Mouse (Mus musculus) kidney, embryonic 16.5 days (tissue): Measurements from ENCODE around the gene Slc1a3. TPM values are rescaled to one million over a fixed set of nuclear protein-coding genes. Genes with fewer than 3 reads are reported as not detected.

ENCODE experiments used
- ATAC-seq: fragments of 200-750 bp; cut with Nextera tagmentation; 2 replicates; pipeline ENCODE4 v1.8.0; 2017; ENCODE audit warnings: moderate TSS enrichment; ENCODE audit not compliant: low FRiP score, low TSS enrichment
- H3K27ac ChIP-seq: fragments of 300-500 bp; sonication (generic); 2 replicates; pipeline ENCODE4 v1.5.1; 2014; ENCODE audit warnings: low read length
- H3K27me3 ChIP-seq: fragments of 300-500 bp; sonication (generic); 2 replicates; pipeline ENCODE4 v1.6.1; 2014; ENCODE audit warnings: low read length, control low read depth, mixed read lengths; ENCODE audit not compliant: insufficient read depth
- H3K36me3 ChIP-seq: fragments of 300-500 bp; sonication (generic); 2 replicates; pipeline ENCODE4 v1.6.1; 2014; ENCODE audit warnings: low read length, control low read depth, mixed read lengths; ENCODE audit not compliant: insufficient read depth
- H3K4me1 ChIP-seq: fragments of 300-500 bp; sonication (generic); 2 replicates; pipeline ENCODE4 v1.6.1; 2014; ENCODE audit warnings: low read length, control low read depth, mixed read lengths; ENCODE audit not compliant: insufficient read depth
- H3K4me2 ChIP-seq: fragments of 300-500 bp; sonication (generic); replicated peaks from 2 replicates; pipeline ENCODE4 v1.6.1; 2014; ENCODE audit warnings: low read depth, low read length
- H3K4me3 ChIP-seq: fragments of 300-500 bp; sonication (generic); 2 replicates; pipeline ENCODE4 v1.5.1; 2014; ENCODE audit warnings: mild to moderate bottlenecking, low read length
- H3K9ac ChIP-seq: fragments of 300-500 bp; sonication (generic); replicated peaks from 2 replicates; pipeline ENCODE4 v1.6.1; 2014; ENCODE audit warnings: low read length
- H3K9me3 ChIP-seq: fragments of 300-500 bp; sonication (generic); 2 replicates; pipeline ENCODE4 v1.6.1; 2016; ENCODE audit warnings: low read length, control low read depth
- WGBS: fragments of 180-500 bp; shearing (Covaris S2); extraction: QIAGEN DNeasy Blood & Tissue Kit; methylation state at CpG from one replicate; pipeline ENCODE4 v1.1.7; 2014; 5-methylcytosine and 5-hydroxymethylcytosine counted together
- polyA plus RNA-seq: library from polyadenylated mRNA; unstranded; fragments of >200 nt; fragmentation: Nextera tagmentation; extraction: Ambion mirVana; gene quantifications from 2 replicates; pipeline ENCODE4 v1.2.1, GENCODE M21; 2015

Gene Slc1a3
- polyA plus RNA-seq, 1 experiment from 2014 or later: 14.6 TPM

DNA sequence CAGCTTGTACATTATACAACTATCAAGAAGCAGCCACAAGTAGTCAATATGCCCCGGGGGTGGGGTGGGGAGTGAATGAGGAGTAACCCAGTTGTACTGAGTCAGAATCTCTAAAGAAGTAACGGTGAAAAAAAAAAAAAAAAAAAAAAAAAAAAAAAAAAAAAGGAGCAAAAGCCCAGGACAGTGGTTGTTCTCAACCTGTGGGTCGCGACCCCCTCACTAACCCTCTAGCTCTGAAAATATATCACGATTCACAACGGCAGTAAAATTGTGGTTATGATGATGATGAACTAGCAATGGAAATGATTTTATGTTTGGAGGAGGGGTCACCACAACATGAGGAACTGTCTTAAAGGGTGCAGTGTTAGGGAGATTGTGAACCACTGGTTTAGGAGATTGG, 108.2 kb downstream of the Slc1a3 start:
- ATAC-seq: no peak

DNA sequence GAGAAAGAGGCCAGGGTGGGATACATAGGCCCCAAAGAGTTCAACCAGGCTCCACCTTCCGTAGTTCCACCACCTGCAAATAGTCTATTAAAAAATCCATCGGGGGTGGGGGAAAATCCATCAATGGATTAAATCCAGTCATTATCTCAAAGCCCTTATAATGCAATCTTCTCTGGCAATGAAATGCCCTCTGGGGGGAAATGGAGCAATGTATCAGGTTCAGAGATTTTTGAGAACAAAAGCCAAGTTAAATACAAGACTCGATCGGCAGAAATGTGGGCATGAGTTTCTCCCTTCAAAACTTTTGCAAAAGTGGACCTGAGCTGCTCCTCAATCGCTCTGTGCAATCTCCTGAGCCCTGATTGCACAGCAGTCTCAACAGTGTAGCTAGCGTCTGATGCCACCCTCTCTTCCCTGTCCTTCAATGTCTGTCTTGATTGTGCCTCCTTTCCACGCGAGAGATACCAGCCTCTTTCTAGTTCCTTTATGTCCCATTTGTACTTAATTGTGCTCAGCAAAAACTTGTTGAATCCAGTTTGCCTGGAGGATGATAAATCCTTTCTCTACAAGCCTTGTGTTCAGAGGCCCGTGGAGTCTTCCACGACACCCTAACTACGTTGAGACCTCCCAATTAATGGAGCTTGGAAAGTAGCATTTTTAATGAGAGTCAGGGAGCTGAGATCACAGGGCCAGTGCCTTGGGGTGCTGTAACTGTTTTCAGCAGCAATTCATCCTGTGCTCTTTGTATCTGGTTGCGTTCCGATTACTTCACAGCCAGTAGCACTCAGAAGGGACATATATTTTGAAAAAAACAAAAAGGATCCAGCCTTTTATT, 109.0 kb downstream of the Slc1a3 start:
- WGBS: 57% methylated on average over 13 of the region's 13 CpGs

More for the DNA sequence above, 108.2 kb downstream of the Slc1a3 start:
- Histone ChIP-seq H3K9me3 (no peaks in the 10 kb centered on the region), H3K4me3 (no peak overlapping the region), H3K27ac (no peak overlapping the region), H3K36me3 (no peaks in the 10 kb centered on the region), H3K9ac (no peak overlapping the region), H3K27me3 (no peaks in the 10 kb centered on the region), H3K4me1 (no peaks in the 10 kb centered on the region), H3K4me2 (no peak overlapping the region)
- 75% methylated on average over 6 of the region's 6 CpGs for WGBS

DNA sequence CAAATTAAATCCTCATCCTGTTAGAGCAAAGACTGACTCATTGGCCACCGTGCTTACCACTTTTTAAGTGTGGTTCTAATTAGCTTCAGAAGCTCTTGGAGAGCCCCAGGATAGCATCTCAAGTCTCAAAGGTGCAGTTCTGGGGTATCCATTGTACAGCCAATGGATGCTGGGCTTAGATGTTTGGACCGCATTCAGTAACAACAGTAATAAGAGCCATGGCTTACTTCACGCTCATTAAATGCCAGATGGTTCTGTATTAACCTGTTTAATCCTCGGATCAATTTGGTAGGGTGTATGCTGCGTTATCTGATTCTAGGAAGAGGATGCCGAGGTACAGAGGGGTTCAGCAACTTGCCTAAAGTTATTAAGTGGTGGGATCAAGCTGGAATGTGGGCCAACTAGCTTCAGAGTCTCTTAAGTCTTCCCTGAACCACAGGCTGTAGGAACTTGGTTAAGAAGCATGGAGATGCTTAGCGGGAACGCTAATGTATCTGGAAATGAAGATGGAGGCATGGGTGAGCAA, 114.1 kb downstream of the Slc1a3 start:
- H3K9ac ChIP-seq: no peak overlapping the region
- no peaks in the 10 kb centered on the region for H3K36me3 ChIP-seq
- no peak overlapping the region for H3K4me3 ChIP-seq
- no peak overlapping the region for H3K4me2 ChIP-seq
- H3K4me1 ChIP-seq: no peaks in the 10 kb centered on the region
- H3K27ac ChIP-seq: no peak overlapping the region
- ATAC-seq: no peak
- H3K27me3 ChIP-seq: no peaks in the 10 kb centered on the region
- 88% methylated on average over 8 of the region's 8 CpGs for WGBS
- H3K9me3 ChIP-seq: no peaks in the 10 kb centered on the region

More for the DNA sequence above, 109.0 kb downstream of the Slc1a3 start:
- no peak for ATAC-seq
- Histone ChIP-seq H3K27me3 (no peaks in the 10 kb centered on the region), H3K9me3 (no peaks in the 10 kb centered on the region), H3K4me1 (no peaks in the 10 kb centered on the region), H3K27ac (no peak overlapping the region), H3K9ac (no peak overlapping the region), H3K4me3 (no peak overlapping the region), H3K36me3 (no peaks in the 10 kb centered on the region), H3K4me2 (no peak overlapping the region)

DNA sequence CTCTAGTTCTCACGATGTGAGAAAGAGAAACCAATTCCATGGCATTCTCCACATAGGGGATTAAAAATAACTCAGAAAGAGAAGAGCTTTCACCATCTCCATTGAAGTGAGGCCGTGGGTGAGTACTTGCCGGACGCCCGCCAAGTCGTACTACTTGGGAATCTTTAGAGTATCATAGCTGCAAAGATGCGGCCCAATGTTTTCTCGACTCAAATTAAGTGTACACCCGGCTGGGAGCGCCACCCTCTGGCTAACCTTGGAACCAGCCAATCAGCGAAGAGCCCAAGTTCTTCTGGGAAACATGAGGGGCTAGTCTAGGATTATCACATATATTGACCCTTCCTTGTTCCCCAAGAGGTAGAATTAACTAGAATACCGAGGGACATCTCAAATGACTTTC, 115.3 kb downstream of the Slc1a3 start:
- no peaks in the 10 kb centered on the region for H3K27me3 ChIP-seq
- no peaks in the 10 kb centered on the region for H3K36me3 ChIP-seq
- H3K9me3 ChIP-seq: no peaks in the 10 kb centered on the region
- no peak overlapping the region for H3K4me2 ChIP-seq
- no peak overlapping the region for H3K4me3 ChIP-seq
- no peak for ATAC-seq
- H3K27ac ChIP-seq: no peak overlapping the region
- no peak overlapping the region for H3K9ac ChIP-seq
- 86% methylated on average over 12 of the region's 12 CpGs for WGBS
- no peaks in the 10 kb centered on the region for H3K4me1 ChIP-seq

DNA sequence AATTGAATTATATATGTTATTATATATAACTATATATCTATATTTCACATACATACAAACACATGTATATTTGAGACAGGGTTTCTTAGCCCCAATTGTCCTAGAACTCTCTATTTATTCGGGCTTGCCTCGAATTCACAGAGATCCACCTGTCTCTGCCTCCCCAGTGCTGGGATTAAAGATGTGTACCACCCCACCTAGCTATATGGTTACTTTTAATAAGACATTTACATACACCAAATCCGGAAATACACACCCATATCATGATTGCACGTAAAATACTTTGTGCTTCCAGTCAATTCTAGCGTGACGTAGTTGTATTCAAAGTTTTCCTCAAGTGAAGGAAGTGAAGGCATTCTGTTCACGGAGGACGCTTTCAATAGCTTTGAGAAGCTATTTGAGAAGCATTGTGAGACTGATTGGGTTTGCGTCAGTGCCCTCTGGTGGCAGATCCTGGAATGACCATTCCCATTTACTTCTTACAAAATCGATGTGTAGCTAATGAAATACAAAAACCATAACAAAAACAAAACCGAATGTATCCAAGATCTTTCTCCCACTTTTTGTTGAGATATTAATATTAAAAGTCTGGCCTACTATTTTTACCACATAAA, 121.0 kb downstream of the Slc1a3 start:
- WGBS: 21% methylated on average over 11 of the region's 11 CpGs
- no peak overlapping the region for H3K4me3 ChIP-seq
- no peaks in the 10 kb centered on the region for H3K27me3 ChIP-seq
- no peaks in the 10 kb centered on the region for H3K4me1 ChIP-seq
- H3K9ac ChIP-seq: no peak overlapping the region
- H3K9me3 ChIP-seq: no peaks in the 10 kb centered on the region
- H3K27ac ChIP-seq: no peak overlapping the region
- no peaks in the 10 kb centered on the region for H3K36me3 ChIP-seq
- H3K4me2 ChIP-seq: peak overlapping the region; percentile 28; the same call in 1 of the 2 replicates
- ATAC-seq: no peak

DNA sequence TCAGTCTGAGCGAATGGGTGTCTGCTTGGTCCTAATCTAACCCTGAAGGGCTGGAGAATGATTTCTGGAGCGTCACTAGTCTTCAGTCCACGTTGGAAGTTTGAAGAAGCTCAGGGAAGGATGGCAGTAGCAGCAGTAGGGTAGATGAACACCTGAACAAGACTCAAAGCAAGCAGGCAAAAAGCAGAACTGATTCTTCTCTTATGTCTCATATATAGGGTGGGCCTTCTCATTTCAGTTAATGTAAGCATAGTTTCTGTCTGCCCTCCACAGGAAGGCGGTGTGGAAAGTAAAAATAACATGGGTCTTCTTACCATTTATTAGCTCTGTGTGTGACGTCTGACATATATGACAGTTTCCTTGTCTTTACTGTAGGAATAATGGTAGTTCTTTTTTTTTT, 122.5 kb downstream of the Slc1a3 start:
- Histone ChIP-seq H3K9me3 (no peaks in the 10 kb centered on the region), H3K36me3 (no peaks in the 10 kb centered on the region), H3K4me3 (no peak overlapping the region), H3K4me2 (no peak overlapping the region), H3K27me3 (no peaks in the 10 kb centered on the region), H3K4me1 (no peaks in the 10 kb centered on the region), H3K27ac (no peak overlapping the region), H3K9ac (no peak overlapping the region)
- WGBS: 88% methylated on average over 5 of the region's 5 CpGs
- ATAC-seq: no peak

DNA sequence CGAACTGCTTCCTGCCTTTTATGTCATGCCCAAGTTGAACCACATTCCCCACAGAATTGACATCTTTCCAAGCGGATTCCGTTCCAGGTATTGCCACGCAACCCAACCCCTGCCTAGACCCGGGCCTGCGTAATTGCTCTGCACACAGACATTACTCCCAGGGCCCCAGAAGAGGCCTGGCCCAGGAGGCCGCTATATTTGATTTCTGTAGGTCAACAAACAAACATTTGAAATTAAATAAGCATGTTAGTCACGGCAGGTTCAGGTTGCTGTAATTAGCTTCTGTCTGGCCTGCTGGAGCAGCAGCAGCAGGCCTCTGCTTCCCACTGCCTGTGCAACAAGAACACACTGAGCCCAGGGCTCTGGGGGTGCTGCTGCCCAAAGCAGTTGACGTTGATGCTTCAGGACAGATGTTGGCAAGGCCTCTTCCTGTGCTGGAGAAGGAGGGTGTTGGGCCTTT, 123.7 kb downstream of the Slc1a3 start:
- no peak for ATAC-seq
- no peaks in the 10 kb centered on the region for H3K9me3 ChIP-seq
- no peak overlapping the region for H3K27ac ChIP-seq
- no peak overlapping the region for H3K4me3 ChIP-seq
- H3K36me3 ChIP-seq: no peaks in the 10 kb centered on the region
- H3K9ac ChIP-seq: no peak overlapping the region; the same call in 1 of the 2 replicates
- no peaks in the 10 kb centered on the region for H3K4me1 ChIP-seq
- no peak overlapping the region for H3K4me2 ChIP-seq
- 73% methylated on average over 9 of the region's 9 CpGs for WGBS
- no peaks in the 10 kb centered on the region for H3K27me3 ChIP-seq

Other genes with a start within 250 kb of the Slc1a3 start
- not detected in 2 replicates for gene Gm2310, start 190.8 kb downstream of the Slc1a3 start, polyA plus RNA-seq